Mouse (Mus musculus): ENCODE measurements around the gene Tomm5. TPM values are rescaled to one million over a fixed set of nuclear protein-coding genes. Genes with fewer than 3 reads are reported as not detected.

Gene Tomm5
- polyA plus RNA-seq (2014; fragmentation: Illumina TruSeq; extraction: RNeasy Lipid Tissue Mini Kit (QIAGEN cat#74804); ENCODE audit: low replicate concordance) = 107 TPM

DNA sequence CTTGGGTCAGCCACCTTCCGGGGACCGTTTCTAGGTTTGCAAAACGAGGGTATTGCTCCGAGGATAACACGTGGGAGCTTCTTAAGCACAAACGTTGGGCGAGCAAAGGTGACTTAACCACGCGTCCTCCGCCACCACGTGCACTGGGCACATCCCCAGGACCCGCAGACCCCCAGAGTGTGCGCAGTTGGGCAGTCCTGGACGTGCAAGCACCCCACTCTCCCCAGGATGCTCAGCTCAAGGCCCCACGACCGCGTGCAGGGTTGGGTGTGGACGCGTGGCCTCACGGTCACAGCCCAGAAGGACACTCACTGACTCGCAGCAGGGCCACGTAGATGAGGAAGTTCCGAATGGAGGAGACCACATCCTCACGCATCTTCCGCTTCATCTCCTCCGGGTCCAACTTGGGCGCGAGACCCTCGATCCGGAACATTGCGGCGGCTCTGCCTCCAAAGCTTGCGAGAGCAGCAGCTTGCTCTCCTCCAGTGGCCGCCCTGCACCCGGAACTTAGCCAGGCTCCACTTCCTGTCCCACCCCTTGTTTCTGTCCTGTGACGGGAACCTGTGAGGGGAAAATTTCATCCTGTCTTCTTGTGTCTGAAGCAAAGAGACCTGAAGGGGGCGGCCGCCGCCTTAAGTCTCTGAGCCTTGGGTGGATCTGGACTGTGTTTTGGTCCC is at the start of gene Tomm5:
Gene Tomm5, minus strand, starts transcription at position 514 of the 677 bp plus-strand sequence.

GRCm38 (mm10) chr4:45084021-45084894 is 23.7 kb downstream of the Tomm5 start, which contains the start of gene Fbxo10:
Gene Fbxo10 (minus strand): TSS chr4:45084604.

Other genes with a start within 250 kb of the Tomm5 start
- gene Grhpr, start 126.7 kb downstream of the Tomm5 start, polyA plus RNA-seq (2014; fragmentation: Illumina TruSeq; extraction: RNeasy Lipid Tissue Mini Kit (QIAGEN cat#74804); ENCODE audit: low replicate concordance) = not detected
- 3.6 TPM for gene Zbtb5, start 95.7 kb downstream of the Tomm5 start, polyA plus RNA-seq (2014; fragmentation: Illumina TruSeq; extraction: RNeasy Lipid Tissue Mini Kit (QIAGEN cat#74804); ENCODE audit: low replicate concordance)
- 3.7 TPM for gene Polr1e, start 89.5 kb downstream of the Tomm5 start, polyA plus RNA-seq (2014; fragmentation: Illumina TruSeq; extraction: RNeasy Lipid Tissue Mini Kit (QIAGEN cat#74804); ENCODE audit: low replicate concordance)
- 0.15 TPM for gene Fbxo10, start 23.5 kb downstream of the Tomm5 start, polyA plus RNA-seq (2014; fragmentation: Illumina TruSeq; extraction: RNeasy Lipid Tissue Mini Kit (QIAGEN cat#74804); ENCODE audit: low replicate concordance)
- not detected for gene Frmpd1, start 76.8 kb upstream of the Tomm5 start, polyA plus RNA-seq (2014; fragmentation: Illumina TruSeq; extraction: RNeasy Lipid Tissue Mini Kit (QIAGEN cat#74804); ENCODE audit: low replicate concordance)
- 8.7 TPM for gene Trmt10b, start 189.0 kb upstream of the Tomm5 start, polyA plus RNA-seq (2014; fragmentation: Illumina TruSeq; extraction: RNeasy Lipid Tissue Mini Kit (QIAGEN cat#74804); ENCODE audit: low replicate concordance)
- 23.3 TPM for gene Dcaf10, start 234.0 kb upstream of the Tomm5 start, polyA plus RNA-seq (2014; fragmentation: Illumina TruSeq; extraction: RNeasy Lipid Tissue Mini Kit (QIAGEN cat#74804); ENCODE audit: low replicate concordance)
- gene Exosc3, start 234.6 kb upstream of the Tomm5 start, polyA plus RNA-seq (2014; fragmentation: Illumina TruSeq; extraction: RNeasy Lipid Tissue Mini Kit (QIAGEN cat#74804); ENCODE audit: low replicate concordance) = 49.9 TPM

Data from small intestine, adult 10 weeks (tissue).